Mouse (Mus musculus): ENCODE data around the gene 2410015M20Rik.
"Not testable (repeated sequence)": the region's sequence is repeated elsewhere in the genome, so short reads cannot be mapped to it uniquely, and the experiment has no call there.

The 2410015M20Rik gene

GRCm38 (mm10) chr17:56609452-56610171 is at the start of gene 2410015M20Rik:
TSS of gene 2410015M20Rik (minus strand) at chr17:56609771.
- peak; percentile 99 for DNase-seq

GRCm38 (mm10) chr17:56656171-56656570 is 46.6 kb upstream of the 2410015M20Rik start:
- DNase-seq: peak; percentile 40

GRCm38 (mm10) chr17:56655311-56655710 is 45.7 kb upstream of the 2410015M20Rik start:
- no peak for DNase-seq

- no peak for DNase-seq
These were observed 45.2 kb upstream of the 2410015M20Rik start for GRCm38 (mm10) chr17:56654771-56655170.

GRCm38 (mm10) chr17:56651801-56652200 is 42.2 kb upstream of the 2410015M20Rik start:
- peak; percentile 39 for DNase-seq

GRCm38 (mm10) chr17:56647546-56647945 is 38.0 kb upstream of the 2410015M20Rik start:
- no peak for DNase-seq

- DNase-seq: no peak
These were observed 33.7 kb upstream of the 2410015M20Rik start for GRCm38 (mm10) chr17:56643237-56643636.

- no peak for DNase-seq
These were observed 24.5 kb upstream of the 2410015M20Rik start for GRCm38 (mm10) chr17:56634023-56634422.

- no peak for DNase-seq
These were observed 22.2 kb upstream of the 2410015M20Rik start for GRCm38 (mm10) chr17:56631807-56632206.

GRCm38 (mm10) chr17:56629800-56630781 is 20.5 kb upstream of the 2410015M20Rik start:
- not testable (repeated sequence) for DNase-seq

- peak; percentile 51 for DNase-seq
These were observed 18.1 kb upstream of the 2410015M20Rik start, which contains the start of gene Catsperd for GRCm38 (mm10) chr17:56627530-56628277. TSS of gene Catsperd (plus strand) at chr17:56628143.

GRCm38 (mm10) chr17:56626754-56627470 is 17.3 kb upstream of the 2410015M20Rik start, which contains the start of gene Lonp1:
TSS of gene Lonp1 (minus strand) at chr17:56626887.
- peak; percentile 98 for DNase-seq

GRCm38 (mm10) chr17:56626260-56626659 is 16.7 kb upstream of the 2410015M20Rik start:
- DNase-seq: no peak

GRCm38 (mm10) chr17:56625495-56625894 is 15.9 kb upstream of the 2410015M20Rik start:
- DNase-seq: no peak

- no peak for DNase-seq
These were observed 8.1 kb upstream of the 2410015M20Rik start for GRCm38 (mm10) chr17:56617628-56618027.

GRCm38 (mm10) chr17:56616725-56617124 is 7.2 kb upstream of the 2410015M20Rik start:
- no peak for DNase-seq

- no peak for DNase-seq
These were observed 6.2 kb upstream of the 2410015M20Rik start for GRCm38 (mm10) chr17:56615792-56616191.

GRCm38 (mm10) chr17:56615136-56615784 is 5.7 kb upstream of the 2410015M20Rik start:
- no peak for DNase-seq

GRCm38 (mm10) chr17:56614391-56615135 is 5.0 kb upstream of the 2410015M20Rik start:
- no peak for DNase-seq

GRCm38 (mm10) chr17:56613893-56614292 is 4.3 kb upstream of the 2410015M20Rik start:
- peak; percentile 24 for DNase-seq
